Mouse (Mus musculus): Measurements from ENCODE around the gene Actl11. TPM values are rescaled to one million over a fixed set of nuclear protein-coding genes. Genes with fewer than 3 reads are reported as not detected.

The Actl11 gene
- polyA plus RNA-seq, 1 experiment from 2014 or later, result not detected

- H3K27me3 ChIP-seq (ENCODE audit: control insufficient read depth, insufficient read depth, low read length), result no peaks in the 10 kb centered on the region
- 57% methylated on average over 9 of the region's 9 CpGs for WGBS
Measured at GRCm38 (mm10) chr9:107926920-107927420, 1.3 kb upstream of the Actl11 start.

GRCm38 (mm10) chr9:107927749-107928148 is 520 bp upstream of the Actl11 start:
- Histone ChIP-seq H3K9me3 (ENCODE audit: control insufficient read depth, low read length) (no peaks in the 10 kb centered on the region), H3K27me3 (ENCODE audit: control insufficient read depth, insufficient read depth, low read length) (no peaks in the 10 kb centered on the region), H3K9ac (ENCODE audit: low read length) (no peak overlapping the region), H3K27ac (ENCODE audit: low read depth, low read length) (no peak overlapping the region), H3K36me3 (ENCODE audit: control insufficient read depth, insufficient read depth, low read length) (no peaks in the 10 kb centered on the region), H3K4me2 (ENCODE audit: low read depth) (no peak overlapping the region), H3K4me3 (ENCODE audit: low read depth, low read length) (no peak overlapping the region), H3K4me1 (ENCODE audit: control insufficient read depth, insufficient read depth, low read length) (no peaks in the 10 kb centered on the region)
- no peak for DNase-seq (ENCODE audit: low spot score)
- ATAC-seq (ENCODE audit: insufficient read depth, low FRiP score, low TSS enrichment), result no peak
- 91% methylated on average over 5 of the region's 5 CpGs for WGBS

More at GRCm38 (mm10) chr9:107926920-107927420, 1.3 kb upstream of the Actl11 start:
- H3K4me3 ChIP-seq (ENCODE audit: low read depth, low read length), result no peak overlapping the region
- no peak overlapping the region for H3K9ac ChIP-seq (ENCODE audit: low read length)
- H3K4me1 ChIP-seq (ENCODE audit: control insufficient read depth, insufficient read depth, low read length), result no peaks in the 10 kb centered on the region
- no peak for DNase-seq (ENCODE audit: low spot score)
- H3K4me2 ChIP-seq (ENCODE audit: low read depth), result no peak overlapping the region
- H3K9me3 ChIP-seq (ENCODE audit: control insufficient read depth, low read length), result no peaks in the 10 kb centered on the region
- H3K36me3 ChIP-seq (ENCODE audit: control insufficient read depth, insufficient read depth, low read length), result no peaks in the 10 kb centered on the region
- no peak for ATAC-seq (ENCODE audit: insufficient read depth, low FRiP score, low TSS enrichment)
- no peak overlapping the region for H3K27ac ChIP-seq (ENCODE audit: low read depth, low read length)

GRCm38 (mm10) chr9:107932221-107932620 is 4.0 kb downstream of the Actl11 start:
- no peak for DNase-seq (ENCODE audit: low spot score)

GRCm38 (mm10) chr9:107934146-107934545 is 5.9 kb downstream of the Actl11 start:
- Histone ChIP-seq H3K27ac (ENCODE audit: low read depth, low read length) (no peak overlapping the region), H3K36me3 (ENCODE audit: control insufficient read depth, insufficient read depth, low read length) (no peaks in the 10 kb centered on the region), H3K4me1 (ENCODE audit: control insufficient read depth, insufficient read depth, low read length) (peaks cover 14% of the 10 kb centered on the region), H3K27me3 (ENCODE audit: control insufficient read depth, insufficient read depth, low read length) (no peaks in the 10 kb centered on the region; the same call in 1 of the 2 replicates), H3K4me3 (ENCODE audit: low read depth, low read length) (no peak overlapping the region), H3K9me3 (ENCODE audit: control insufficient read depth, low read length) (no peaks in the 10 kb centered on the region), H3K9ac (ENCODE audit: low read length) (no peak overlapping the region; the same call in 1 of the 2 replicates), H3K4me2 (ENCODE audit: low read depth) (no peak overlapping the region)
- 90% methylated on average over 11 of the region's 11 CpGs for WGBS
- ATAC-seq (ENCODE audit: insufficient read depth, low FRiP score, low TSS enrichment), result no peak
- DNase-seq (ENCODE audit: low spot score), result no peak

More at GRCm38 (mm10) chr9:107932221-107932620, 4.0 kb downstream of the Actl11 start:
- H3K27ac ChIP-seq (ENCODE audit: low read depth, low read length), result no peak overlapping the region
- H3K9me3 ChIP-seq (ENCODE audit: control insufficient read depth, low read length), result no peaks in the 10 kb centered on the region
- H3K4me3 ChIP-seq (ENCODE audit: low read depth, low read length), result no peak overlapping the region
- peaks cover 14% of the 10 kb centered on the region for H3K4me1 ChIP-seq (ENCODE audit: control insufficient read depth, insufficient read depth, low read length)
- ATAC-seq (ENCODE audit: insufficient read depth, low FRiP score, low TSS enrichment), result no peak
- WGBS, result 57% methylated on average over 4 of the region's 4 CpGs
- H3K4me2 ChIP-seq (ENCODE audit: low read depth), result no peak overlapping the region
- no peaks in the 10 kb centered on the region; the same call in 1 of the 2 replicates for H3K27me3 ChIP-seq (ENCODE audit: control insufficient read depth, insufficient read depth, low read length)
- no peaks in the 10 kb centered on the region for H3K36me3 ChIP-seq (ENCODE audit: control insufficient read depth, insufficient read depth, low read length)
- no peak overlapping the region for H3K9ac ChIP-seq (ENCODE audit: low read length)

GRCm38 (mm10) chr9:107935374-107935773 is 7.1 kb downstream of the Actl11 start, which contains the start of gene Camkv:
TSS of gene Camkv (plus strand) at chr9:107935674.
- WGBS, result 7% methylated on average over 3 of the region's 3 CpGs
- Histone ChIP-seq H3K36me3 (ENCODE audit: control insufficient read depth, insufficient read depth, low read length) (no peaks in the 10 kb centered on the region), H3K9ac (ENCODE audit: low read length) (peak within 1 kb of the TSS; percentile 67), H3K27me3 (ENCODE audit: control insufficient read depth, insufficient read depth, low read length) (no peaks in the 10 kb centered on the region; the same call in 1 of the 2 replicates), H3K27ac (ENCODE audit: low read depth, low read length) (no peak within 1 kb of the TSS), H3K4me3 (ENCODE audit: low read depth, low read length) (peak within 1 kb of the TSS; percentile 51), H3K4me1 (ENCODE audit: control insufficient read depth, insufficient read depth, low read length) (peaks cover 14% of the 10 kb centered on the region), H3K4me2 (ENCODE audit: low read depth) (peak within 1 kb of the TSS; percentile 96), H3K9me3 (ENCODE audit: control insufficient read depth, low read length) (no peaks in the 10 kb centered on the region)
- DNase-seq (ENCODE audit: low spot score), result no peak
- no peak for ATAC-seq (ENCODE audit: insufficient read depth, low FRiP score, low TSS enrichment)

- WGBS, result under 1% methylated on average over 40 of the region's 41 CpGs
- H3K36me3 ChIP-seq (ENCODE audit: control insufficient read depth, insufficient read depth, low read length), result no peaks in the 10 kb centered on the region
- DNase-seq (ENCODE audit: low spot score) (peak; percentile 61), ATAC-seq (ENCODE audit: insufficient read depth, low FRiP score, low TSS enrichment) (peak; percentile 45; the same call in 1 of the 2 replicates)
- H3K4me1 ChIP-seq (ENCODE audit: control insufficient read depth, insufficient read depth, low read length), result peaks cover 14% of the 10 kb centered on the region
- no peak overlapping the region for H3K27ac ChIP-seq (ENCODE audit: low read depth, low read length)
- H3K9ac ChIP-seq (ENCODE audit: low read length), result peak overlapping the region; percentile 67
- H3K4me2 ChIP-seq (ENCODE audit: low read depth), result peak overlapping the region; percentile 96
- H3K27me3 ChIP-seq (ENCODE audit: control insufficient read depth, insufficient read depth, low read length), result no peaks in the 10 kb centered on the region; the same call in 1 of the 2 replicates
- peak overlapping the region; percentile 51 for H3K4me3 ChIP-seq (ENCODE audit: low read depth, low read length)
- H3K9me3 ChIP-seq (ENCODE audit: control insufficient read depth, low read length), result no peaks in the 10 kb centered on the region
Measured at GRCm38 (mm10) chr9:107935790-107936214, 7.5 kb downstream of the Actl11 start.

GRCm38 (mm10) chr9:107936215-107936822 is 8.1 kb downstream of the Actl11 start:
- Histone ChIP-seq H3K4me2 (ENCODE audit: low read depth) (peak overlapping the region; percentile 96), H3K4me3 (ENCODE audit: low read depth, low read length) (peak overlapping the region; percentile 51), H3K27me3 (ENCODE audit: control insufficient read depth, insufficient read depth, low read length) (no peaks in the 10 kb centered on the region; the same call in 1 of the 2 replicates), H3K4me1 (ENCODE audit: control insufficient read depth, insufficient read depth, low read length) (peaks cover 14% of the 10 kb centered on the region), H3K36me3 (ENCODE audit: control insufficient read depth, insufficient read depth, low read length) (no peaks in the 10 kb centered on the region), H3K9me3 (ENCODE audit: control insufficient read depth, low read length) (no peaks in the 10 kb centered on the region), H3K9ac (ENCODE audit: low read length) (peak overlapping the region; percentile 67), H3K27ac (ENCODE audit: low read depth, low read length) (no peak overlapping the region)
- 2% methylated on average over 29 of the region's 29 CpGs for WGBS
- DNase-seq (ENCODE audit: low spot score), result peak; percentile 38
- ATAC-seq (ENCODE audit: insufficient read depth, low FRiP score, low TSS enrichment), result peak; percentile 61; the same call in 1 of the 2 replicates

GRCm38 (mm10) chr9:107936831-107937230 is 8.6 kb downstream of the Actl11 start:
- Histone ChIP-seq H3K9ac (ENCODE audit: low read length) (peak overlapping the region; percentile 67), H3K4me3 (ENCODE audit: low read depth, low read length) (peak overlapping the region; percentile 51), H3K9me3 (ENCODE audit: control insufficient read depth, low read length) (no peaks in the 10 kb centered on the region), H3K27ac (ENCODE audit: low read depth, low read length) (no peak overlapping the region), H3K4me2 (ENCODE audit: low read depth) (peak overlapping the region; percentile 96), H3K36me3 (ENCODE audit: control insufficient read depth, insufficient read depth, low read length) (no peaks in the 10 kb centered on the region), H3K4me1 (ENCODE audit: control insufficient read depth, insufficient read depth, low read length) (peaks cover 14% of the 10 kb centered on the region), H3K27me3 (ENCODE audit: control insufficient read depth, insufficient read depth, low read length) (no peaks in the 10 kb centered on the region; the same call in 1 of the 2 replicates)
- ATAC-seq (ENCODE audit: insufficient read depth, low FRiP score, low TSS enrichment) (no peak), DNase-seq (ENCODE audit: low spot score) (no peak)
- WGBS, result 7% methylated on average over 3 of the region's 3 CpGs
